Mouse (Mus musculus) splenic B cell, adult 2 months (primary cell): ENCODE results near the gene Mapkapk5.

Experiments used
- DNase-seq: peaks from one replicate; pipeline ENCODE4 v3.0.0-alpha.2; 2011; ENCODE audit warnings: low read depth, low spot score
- H3K27me3 ChIP-seq: 2 replicates; pipeline ENCODE4 v1.6.1; 2012; ENCODE audit warnings: mild to moderate bottlenecking, low read length, moderate library complexity, mixed read lengths; ENCODE audit not compliant: control insufficient read depth, poor library complexity, insufficient read depth, severe bottlenecking
- H3K36me3 ChIP-seq: 2 replicates; pipeline ENCODE4 v1.6.1; 2012; ENCODE audit warnings: mild to moderate bottlenecking, low read length, moderate library complexity, mixed read lengths; ENCODE audit not compliant: control insufficient read depth, poor library complexity, insufficient read depth, severe bottlenecking

Gene Mapkapk5

DNA sequence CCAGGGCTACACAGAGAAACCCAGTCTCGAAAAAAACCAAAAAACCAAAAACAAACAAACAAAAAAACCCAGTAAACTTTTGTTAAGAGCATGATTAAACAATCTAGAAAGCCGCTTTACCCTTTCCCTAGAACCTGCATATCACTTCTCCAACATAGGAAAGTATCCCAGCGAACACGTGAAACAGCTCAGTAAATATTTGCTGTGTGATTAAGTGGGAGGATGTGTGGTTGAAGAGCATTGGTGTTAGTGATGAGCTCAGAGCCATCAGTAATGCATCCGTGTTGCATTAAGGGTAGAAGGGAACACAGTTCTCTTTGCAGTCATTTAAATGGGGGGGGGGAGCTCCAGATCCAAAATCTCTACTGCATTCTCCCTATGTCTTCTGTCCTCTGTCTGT, 60.9 kb downstream of the Mapkapk5 start:
- DNase-seq = no peak
- Histone ChIP-seq H3K27me3 (no peaks in the 10 kb centered on the region), H3K36me3 (no peaks in the 10 kb centered on the region)

DNA sequence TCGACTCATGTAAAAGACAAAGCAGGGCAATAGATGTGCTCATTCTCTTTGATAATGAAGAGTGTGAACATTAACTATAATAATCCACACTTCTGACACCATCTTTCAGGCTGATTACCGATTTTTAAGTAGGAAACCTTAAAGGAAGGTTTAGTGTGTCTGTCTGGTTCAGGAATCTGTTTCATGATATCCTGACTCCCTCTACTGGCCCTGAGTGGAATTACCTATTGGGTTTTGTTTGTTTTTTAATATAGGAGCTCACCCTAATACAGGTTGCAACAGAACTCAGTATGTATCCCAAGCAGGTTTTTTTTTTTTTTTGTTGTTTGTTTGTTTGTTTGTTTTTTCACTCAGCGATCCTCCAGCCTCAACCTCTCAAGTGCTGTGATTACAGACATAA, 68.0 kb downstream of the Mapkapk5 start:
- Histone ChIP-seq H3K27me3 (no peaks in the 10 kb centered on the region), H3K36me3 (no peaks in the 10 kb centered on the region)
- DNase-seq = peak; percentile 86

DNA sequence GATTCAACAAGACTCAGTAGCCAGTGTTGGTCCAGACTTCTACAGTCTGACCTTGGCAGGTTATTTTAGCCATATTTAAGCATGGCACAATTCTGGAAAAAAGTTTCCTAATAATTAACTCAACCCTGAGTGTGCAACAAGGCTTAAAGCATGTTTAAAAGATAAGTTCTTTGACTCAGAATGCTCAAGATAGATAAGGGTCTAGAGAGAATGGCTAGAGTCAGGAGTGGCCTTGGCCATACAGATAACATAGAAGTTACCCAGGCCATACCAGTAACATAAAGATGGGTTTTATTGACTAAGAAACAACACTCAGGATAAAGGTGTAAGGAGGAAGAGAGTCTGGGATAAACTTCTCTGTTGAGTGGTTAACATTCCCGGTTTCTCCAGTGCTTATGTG, 69.7 kb downstream of the Mapkapk5 start:
- no peak for DNase-seq
- Histone ChIP-seq H3K27me3 (no peaks in the 10 kb centered on the region), H3K36me3 (no peaks in the 10 kb centered on the region)
